Mouse (Mus musculus) lung, postnatal 0 days (tissue): Measurements from ENCODE around the gene Tada2a.

Experiments used
- CTCF ChIP-seq: IDR thresholded peaks from 2 replicates; pipeline ENCODE4 v1.5.1; 2016; ENCODE audit warnings: antibody characterized with exemption, mild to moderate bottlenecking
- EP300 ChIP-seq: IDR thresholded peaks from 2 replicates; pipeline ENCODE4 v1.6.1; 2016; ENCODE audit warnings: antibody characterized with exemption, mild to moderate bottlenecking, control low read depth

DNA sequence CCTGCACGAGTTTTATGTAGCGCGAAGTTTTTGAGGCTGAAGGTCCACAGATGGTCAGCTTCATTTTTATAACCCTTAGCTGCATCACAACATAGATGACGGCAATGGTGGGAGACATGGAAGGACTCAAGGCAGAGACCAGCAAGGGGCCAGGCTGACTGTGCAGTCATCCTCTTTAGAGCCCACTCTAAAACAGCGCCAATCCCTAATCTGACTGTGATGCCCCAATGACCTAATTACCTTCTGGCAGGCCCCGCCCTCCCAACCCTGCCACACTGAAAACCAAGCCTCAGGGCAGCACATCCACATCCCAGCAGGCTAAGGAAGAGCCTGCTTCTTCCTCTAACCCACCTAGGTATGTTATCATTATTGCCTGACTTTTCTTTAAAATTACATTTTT is 68.8 kb downstream of the Tada2a start:
- TF ChIP-seq CTCF (no peak), EP300 (no peak)
